29 mouse cellular contexts compared by ENCODE assay signal in genomic region chr16:55492111-55492510, GRCm38 (mm10).
A peak's percentile ranks its signal among the peaks of the same experiment; 100 is the strongest.
DNase-seq lines count a peak whose midpoint lies in the region; ATAC-seq and TF ChIP-seq lines count a peak whose summit lies in the region.
"Had no signal": no experiment of that assay in that cellular context is flagged by ENCODE, and none has a peak within 500 bp of the region (broad histone marks: within the 10 kb centered on the region; RNA-seq: fewer than 3 reads in every experiment).

No protein-coding gene starts in this region.

- 85% methylated on average over 4 of the region's 4 CpGs for WGBS in midbrain, embryonic 11.5 days
- WGBS in midbrain, postnatal 0 days: 78% methylated on average over 4 of the region's 4 CpGs

- H3K27ac ChIP-seq in midbrain, embryonic 11.5 days (ENCODE audit: low read depth, low read length): no peak overlapping the region
- no peak overlapping the region for H3K27ac ChIP-seq in midbrain, postnatal 0 days (ENCODE audit: low read depth, low read length)
- H3K27ac ChIP-seq: embryonic facial prominence, embryonic 12.5 days; heart, embryonic 10.5 days; heart, embryonic 15.5 days; hindbrain, embryonic 12.5 days; hindbrain, postnatal 0 days; intestine, embryonic 15.5 days; liver, embryonic 14.5 days; midbrain, embryonic 10.5 days; neural tube, embryonic 12.5 days had no signal

- H3K4me3 ChIP-seq in midbrain, embryonic 11.5 days (ENCODE audit: low read depth, low read length): no peak overlapping the region
- no peak overlapping the region for H3K4me3 ChIP-seq in midbrain, postnatal 0 days (ENCODE audit: low read depth, low read length)
- H3K4me3 ChIP-seq: embryonic facial prominence, embryonic 12.5 days; heart, embryonic 10.5 days; heart, embryonic 15.5 days; hindbrain, embryonic 12.5 days; intestine, embryonic 15.5 days; midbrain, embryonic 10.5 days; myocyte; neural tube, embryonic 12.5 days had no signal

- no peaks in the 10 kb centered on the region for H3K27me3 ChIP-seq in midbrain, embryonic 11.5 days (ENCODE audit: control insufficient read depth, insufficient read depth, low read length)
- H3K27me3 ChIP-seq in midbrain, postnatal 0 days (ENCODE audit: insufficient read depth, low read length): no peaks in the 10 kb centered on the region
- H3K27me3 ChIP-seq: embryonic facial prominence, embryonic 12.5 days; heart, embryonic 15.5 days; hindbrain, embryonic 12.5 days; intestine, embryonic 15.5 days; neural tube, embryonic 12.5 days had no signal

- H3K9ac ChIP-seq in midbrain, embryonic 11.5 days (ENCODE audit: low read length): no peak overlapping the region
- H3K9ac ChIP-seq in midbrain, postnatal 0 days (replicated peaks; ENCODE audit: low read length, poor library complexity, severe bottlenecking): no peak overlapping the region
- H3K9ac ChIP-seq: embryonic facial prominence, embryonic 12.5 days; heart, embryonic 15.5 days; hindbrain, embryonic 12.5 days; intestine, embryonic 15.5 days; liver, embryonic 14.5 days; neural tube, embryonic 12.5 days had no signal

- no peak for TF ChIP-seq CTCF in midbrain, postnatal 0 days (IDR thresholded peaks at IDR 0.05)

- peak; percentile 56 for DNase-seq in adrenal gland, postnatal 14 days
- no peak for DNase-seq in adrenal gland, postnatal 4 days (ENCODE audit: low spot score in 2 of 2)
- DNase-seq in midbrain, embryonic 11.5 days (ENCODE audit: low spot score, missing footprints): peak; percentile 4
- DNase-seq in midbrain, postnatal 0 days (ENCODE audit: low spot score): no peak
- DNase-seq in kidney, postnatal 14 days: peak; percentile 50
- DNase-seq in lung, postnatal 36 days: no peak
- DNase-seq: cerebellum, adult 11 months; cerebellum, adult 9-10 months; embryo, embryonic 11 days; gastrocnemius, postnatal 14 days; layer of hippocampus, adult 9-11 months; liver; lung, adult 2 months; lung, postnatal 10 days; thymus, adult 2 months; thymus, postnatal 36 days had no signal

- no peak overlapping the region for H3K4me2 ChIP-seq in midbrain, embryonic 11.5 days
- no peak overlapping the region for H3K4me2 ChIP-seq in midbrain, postnatal 0 days (ENCODE audit: low read depth, low read length, poor library complexity, severe bottlenecking)
- H3K4me2 ChIP-seq: embryonic facial prominence, embryonic 12.5 days; heart, embryonic 15.5 days; hindbrain, embryonic 12.5 days; intestine, embryonic 15.5 days; neural tube, embryonic 12.5 days had no signal

- H3K36me3 ChIP-seq in midbrain, embryonic 11.5 days (ENCODE audit: control insufficient read depth, insufficient read depth, low read length): no peaks in the 10 kb centered on the region
- no peaks in the 10 kb centered on the region for H3K36me3 ChIP-seq in midbrain, postnatal 0 days (ENCODE audit: insufficient read depth, low read length)
- H3K36me3 ChIP-seq: embryonic facial prominence, embryonic 12.5 days; heart, embryonic 10.5 days; heart, embryonic 15.5 days; hindbrain, embryonic 12.5 days; intestine, embryonic 15.5 days; midbrain, embryonic 10.5 days; neural tube, embryonic 12.5 days had no signal

- no peaks in the 10 kb centered on the region for H3K4me1 ChIP-seq in midbrain, embryonic 11.5 days (ENCODE audit: control insufficient read depth, insufficient read depth, low read length)
- no peaks in the 10 kb centered on the region for H3K4me1 ChIP-seq in midbrain, postnatal 0 days (ENCODE audit: insufficient read depth, low read length)
- H3K4me1 ChIP-seq: embryonic facial prominence, embryonic 12.5 days; hindbrain, embryonic 12.5 days; intestine, embryonic 15.5 days; midbrain, embryonic 10.5 days; neural tube, embryonic 12.5 days had no signal

- ATAC-seq in midbrain, embryonic 11.5 days (ENCODE audit: low FRiP score): no peak
- ATAC-seq in midbrain, postnatal 0 days (ENCODE audit: low FRiP score): no peak
- ATAC-seq in CD4-positive, CD25-positive, alpha-beta regulatory T cell, adult 4 months: no peak
- ATAC-seq: forebrain, embryonic 14.5 days; hindbrain, postnatal 0 days; intestine, embryonic 15.5 days; midbrain, embryonic 16.5 days had no signal

- H3K9me3 ChIP-seq in midbrain, embryonic 11.5 days (ENCODE audit: control insufficient read depth, low read length): no peaks in the 10 kb centered on the region
- no peaks in the 10 kb centered on the region for H3K9me3 ChIP-seq in midbrain, postnatal 0 days (ENCODE audit: low read length)
- H3K9me3 ChIP-seq: embryonic facial prominence, embryonic 12.5 days; heart, embryonic 10.5 days; intestine, embryonic 15.5 days had no signal

Comparison
In these comparisons a context has a peak if more than half of its experiments do, and no peak if none do; other contexts are left out.
1. DNase-seq: peak in adrenal gland, postnatal 14 days (single experiment), midbrain, embryonic 11.5 days (single experiment) and kidney, postnatal 14 days (single experiment); none in adrenal gland, postnatal 4 days (0 of 2), midbrain, postnatal 0 days (single experiment) and lung, postnatal 36 days (single experiment).